Mouse (Mus musculus) lung, embryonic 14.5 days (tissue): ENCODE measurements around the gene Fgfr1op. TPM values are rescaled to one million over a fixed set of nuclear protein-coding genes. Genes with fewer than 3 reads are reported as not detected.

ENCODE experiments used
- ATAC-seq: fragments of 200-750 bp; cut with Nextera tagmentation; 2 replicates; pipeline ENCODE4 v1.8.0; 2017; ENCODE audit warnings: mild to moderate bottlenecking, moderate TSS enrichment, moderate library complexity; ENCODE audit not compliant: insufficient read depth
- DNase-seq: peaks from one replicate; pipeline ENCODE4 v3.0.0-alpha.2; 2015
- H3K27ac ChIP-seq: fragments of 300-500 bp; sonication (generic); 2 replicates; pipeline ENCODE4 v1.5.1; 2014; ENCODE audit warnings: low read depth, mild to moderate bottlenecking, moderate library complexity
- H3K27me3 ChIP-seq: fragments of 300-500 bp; sonication (generic); 2 replicates; pipeline ENCODE4 v1.6.1; 2014; ENCODE audit warnings: low read length, control low read depth; ENCODE audit not compliant: insufficient read depth
- H3K36me3 ChIP-seq: fragments of 300-500 bp; sonication (generic); 2 replicates; pipeline ENCODE4 v1.6.1; 2014; ENCODE audit warnings: control low read depth; ENCODE audit not compliant: insufficient read depth
- H3K4me1 ChIP-seq: fragments of 300-500 bp; sonication (generic); 2 replicates; pipeline ENCODE4 v1.6.1; 2014; ENCODE audit warnings: antibody characterized with exemption, control low read depth; ENCODE audit not compliant: insufficient read depth
- H3K4me2 ChIP-seq: fragments of 300-500 bp; sonication (generic); 2 replicates; pipeline ENCODE4 v1.6.1; 2014; ENCODE audit warnings: mild to moderate bottlenecking
- H3K4me3 ChIP-seq: fragments of 300-500 bp; sonication (generic); 2 replicates; pipeline ENCODE4 v1.5.1; 2014; ENCODE audit warnings: low read depth, low read length
- H3K9ac ChIP-seq: fragments of 300-500 bp; sonication (generic); 2 replicates; pipeline ENCODE4 v1.6.1; 2014
- H3K9me3 ChIP-seq: fragments of 300-500 bp; sonication (generic); 2 replicates; pipeline ENCODE4 v1.6.1; 2016; ENCODE audit warnings: low read depth, low read length, control low read depth
- CTCF ChIP-seq: IDR thresholded peaks from 2 replicates; pipeline ENCODE4 v1.5.1; 2016; ENCODE audit warnings: antibody characterized with exemption, low read depth
- WGBS: fragments of 180-500 bp; shearing (Covaris S2); extraction: QIAGEN DNeasy Blood & Tissue Kit; methylation state at CpG from one replicate; pipeline ENCODE4 v1.1.7; 2014; 5-methylcytosine and 5-hydroxymethylcytosine counted together
- polyA plus RNA-seq: library from polyadenylated mRNA; unstranded; fragments of >200 nt; fragmentation: Nextera tagmentation; extraction: Ambion mirVana; gene quantifications from 2 replicates; pipeline ENCODE4 v1.2.1, GENCODE M21; 2014

The Fgfr1op gene
- polyA plus RNA-seq, 1 experiment from 2014 or later, result 40.7 TPM

DNA sequence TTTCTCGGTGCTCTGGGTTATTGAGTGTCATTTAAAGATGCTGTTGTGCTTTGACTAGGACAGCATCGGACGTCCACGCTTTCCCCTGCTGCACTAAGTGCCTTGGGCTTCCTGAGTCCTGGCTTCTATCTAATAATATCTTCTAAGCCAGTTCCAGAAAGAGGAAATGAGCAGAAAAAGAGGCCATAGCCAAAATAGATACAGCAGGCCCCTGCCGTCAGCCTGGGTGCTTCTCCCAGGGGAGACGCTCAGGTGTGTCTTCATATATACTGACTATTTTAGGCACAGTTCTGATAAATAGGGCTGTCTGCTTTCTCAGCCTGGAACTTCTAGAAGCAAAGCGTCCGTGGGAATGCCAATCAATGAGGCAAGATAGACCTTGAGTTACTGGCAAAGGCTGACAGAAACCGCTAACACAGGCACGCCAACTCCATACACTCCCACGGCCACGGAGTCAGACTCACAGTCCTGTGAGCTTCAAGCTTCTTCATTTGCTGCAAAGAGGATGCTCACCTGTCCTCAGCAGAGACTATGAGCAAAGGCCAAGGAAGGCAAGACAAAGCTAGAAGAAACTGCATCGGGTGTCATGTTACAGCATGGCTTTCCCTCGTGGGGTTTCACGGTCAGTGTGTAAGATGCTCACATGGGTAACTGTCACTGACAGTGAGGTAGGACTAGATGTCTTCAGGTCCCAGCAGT lies 72.9 kb downstream of the Fgfr1op start:
- no peaks in the 10 kb centered on the region; the same call in 1 of the 2 replicates for H3K4me1 ChIP-seq
- H3K9me3 ChIP-seq, result no peaks in the 10 kb centered on the region
- H3K36me3 ChIP-seq, result no peaks in the 10 kb centered on the region
- no peak overlapping the region for H3K27ac ChIP-seq
- no peak overlapping the region for H3K4me2 ChIP-seq
- no peaks in the 10 kb centered on the region for H3K27me3 ChIP-seq
- no peak overlapping the region for H3K4me3 ChIP-seq
- TF ChIP-seq CTCF, result no peak
- 67% methylated on average over 15 of the region's 15 CpGs for WGBS
- H3K9ac ChIP-seq, result no peak overlapping the region
- DNase-seq (no peak), ATAC-seq (no peak)

DNA sequence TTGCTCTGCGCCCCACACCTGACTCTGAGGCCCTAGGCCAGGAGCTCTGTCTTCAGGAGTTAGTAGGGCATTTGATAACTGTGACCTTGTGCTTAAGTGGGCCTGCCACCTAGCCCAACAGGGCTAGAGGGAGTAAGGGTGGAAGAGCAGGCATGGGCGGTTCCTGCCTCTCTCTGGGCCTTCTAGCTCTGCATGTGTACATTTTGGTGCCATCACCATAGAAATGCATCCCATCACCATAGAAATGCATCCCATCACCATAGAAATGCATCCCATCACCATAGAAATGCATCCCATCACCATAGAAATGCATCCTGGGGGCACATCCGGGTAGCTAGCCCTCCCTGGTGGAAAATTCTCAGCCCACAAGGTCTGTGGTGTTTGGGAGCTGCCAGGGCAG lies 74.3 kb downstream of the Fgfr1op start:
- Histone ChIP-seq H3K9me3 (no peaks in the 10 kb centered on the region), H3K27me3 (no peaks in the 10 kb centered on the region), H3K9ac (no peak overlapping the region), H3K36me3 (no peaks in the 10 kb centered on the region), H3K4me2 (no peak overlapping the region), H3K4me3 (no peak overlapping the region), H3K4me1 (no peaks in the 10 kb centered on the region; the same call in 1 of the 2 replicates), H3K27ac (no peak overlapping the region)
- WGBS, result 72% methylated on average over 3 of the region's 3 CpGs
- TF ChIP-seq CTCF, result no peak
- DNase-seq (no peak), ATAC-seq (no peak)

GRCm38 (mm10) chr17:8240517-8240916 lies 75.2 kb downstream of the Fgfr1op start:
- Histone ChIP-seq H3K27me3 (no peaks in the 10 kb centered on the region), H3K4me3 (no peak overlapping the region), H3K4me1 (no peaks in the 10 kb centered on the region; the same call in 1 of the 2 replicates), H3K9me3 (no peaks in the 10 kb centered on the region), H3K4me2 (no peak overlapping the region), H3K27ac (no peak overlapping the region), H3K36me3 (no peaks in the 10 kb centered on the region), H3K9ac (no peak overlapping the region)
- DNase-seq, result no peak
- WGBS, result 61% methylated on average over 4 of the region's 4 CpGs
- ATAC-seq, result no peak
- TF ChIP-seq CTCF, result no peak

DNA sequence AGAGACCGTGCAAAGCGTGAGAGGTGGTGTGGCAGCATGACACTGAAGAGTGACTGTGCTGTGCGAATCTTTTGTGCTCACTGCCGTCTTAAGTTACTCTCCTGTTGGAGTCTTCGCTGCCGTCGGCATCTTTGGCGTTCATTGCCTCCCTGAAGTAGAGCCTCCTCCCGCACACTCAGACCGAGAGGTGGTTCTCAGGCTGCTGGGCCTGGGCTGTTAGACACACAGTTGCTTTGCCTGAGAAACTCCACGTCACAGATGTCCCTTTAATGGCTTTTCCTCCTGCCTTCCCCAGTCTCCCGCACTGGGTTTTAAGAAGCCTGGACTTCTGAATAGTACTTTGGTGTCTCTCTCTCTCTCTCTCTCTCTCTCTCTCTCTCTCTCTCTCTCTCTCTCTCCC lies 76.3 kb downstream of the Fgfr1op start:
- no peak for DNase-seq
- Histone ChIP-seq H3K4me2 (no peak overlapping the region), H3K4me3 (no peak overlapping the region), H3K9me3 (no peaks in the 10 kb centered on the region), H3K27ac (no peak overlapping the region), H3K27me3 (no peaks in the 10 kb centered on the region), H3K9ac (no peak overlapping the region), H3K36me3 (no peaks in the 10 kb centered on the region), H3K4me1 (no peaks in the 10 kb centered on the region; the same call in 1 of the 2 replicates)
- no peak for TF ChIP-seq CTCF
- 72% methylated on average over 12 of the region's 12 CpGs for WGBS
- no peak for ATAC-seq

- Histone ChIP-seq H3K27me3 (no peaks in the 10 kb centered on the region), H3K9ac (no peak overlapping the region), H3K4me3 (no peak overlapping the region), H3K27ac (no peak overlapping the region), H3K9me3 (no peaks in the 10 kb centered on the region), H3K4me2 (no peak overlapping the region), H3K36me3 (no peaks in the 10 kb centered on the region), H3K4me1 (no peaks in the 10 kb centered on the region; the same call in 1 of the 2 replicates)
- DNase-seq (no peak), ATAC-seq (no peak)
- WGBS, result 84% methylated on average over 11 of the region's 11 CpGs
- TF ChIP-seq CTCF, result no peak
Measured at GRCm38 (mm10) chr17:8242186-8242585, 76.9 kb downstream of the Fgfr1op start.

- Histone ChIP-seq H3K27me3 (no peaks in the 10 kb centered on the region), H3K4me1 (no peaks in the 10 kb centered on the region; the same call in 1 of the 2 replicates), H3K9ac (no peak overlapping the region), H3K9me3 (no peaks in the 10 kb centered on the region), H3K4me2 (no peak overlapping the region), H3K27ac (no peak overlapping the region), H3K4me3 (no peak overlapping the region), H3K36me3 (no peaks in the 10 kb centered on the region)
- WGBS, result 53% methylated on average over 2 of the region's 2 CpGs
- ATAC-seq (no peak), DNase-seq (no peak)
- TF ChIP-seq CTCF, result no peak
Measured at GRCm38 (mm10) chr17:8244124-8244523, 78.8 kb downstream of the Fgfr1op start.

DNA sequence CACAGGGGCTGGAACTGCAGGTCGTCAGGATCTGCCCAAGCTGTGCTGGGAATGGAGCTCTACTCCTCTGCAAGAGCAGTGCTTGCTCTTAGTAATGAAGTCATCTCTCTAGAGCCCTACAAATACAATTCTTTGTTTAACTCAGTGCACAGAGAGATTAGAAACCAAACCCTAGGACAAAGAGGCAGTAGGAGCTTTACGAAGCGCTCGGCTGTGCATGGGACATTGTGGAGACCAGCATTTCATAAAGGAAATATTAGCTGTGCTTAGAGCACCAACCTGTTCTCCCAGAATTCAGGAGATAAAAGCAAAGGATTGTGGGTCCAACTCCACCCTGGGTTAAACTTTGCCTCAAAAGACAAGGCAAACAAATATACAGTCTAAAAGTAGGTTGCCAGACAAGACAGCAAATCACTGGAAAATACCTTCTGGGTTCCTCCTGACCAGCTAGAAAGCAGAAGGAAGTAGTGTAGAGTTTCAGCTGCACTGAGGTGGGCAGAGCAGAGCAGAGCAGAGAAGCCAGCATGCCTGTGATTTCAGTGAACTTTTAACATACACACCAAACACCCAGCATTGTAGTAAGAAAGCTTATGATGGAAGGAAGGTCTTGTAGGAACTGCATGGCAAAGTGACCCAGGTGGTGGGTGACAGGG lies 80.9 kb downstream of the Fgfr1op start:
- no peaks in the 10 kb centered on the region for H3K4me1 ChIP-seq
- no peak for ATAC-seq
- H3K4me2 ChIP-seq, result no peak overlapping the region
- WGBS, result 59% methylated on average over 4 of the region's 4 CpGs
- no peak overlapping the region for H3K9ac ChIP-seq
- H3K27ac ChIP-seq, result peak overlapping the region; percentile 36; the same call in 1 of the 2 replicates
- no peak overlapping the region for H3K4me3 ChIP-seq
- H3K36me3 ChIP-seq, result no peaks in the 10 kb centered on the region
- no peaks in the 10 kb centered on the region for H3K27me3 ChIP-seq
- no peak for TF ChIP-seq CTCF
- no peak for DNase-seq
- no peaks in the 10 kb centered on the region for H3K9me3 ChIP-seq

Other genes with a start within 250 kb of the Fgfr1op start
- 0.68 and 0.92 TPM in 2 replicates for gene Tagap, start 239.5 kb upstream of the Fgfr1op start, polyA plus RNA-seq
- 48.2 and 51.2 TPM in 2 replicates for gene Rsph3a, start 219.9 kb upstream of the Fgfr1op start, polyA plus RNA-seq
- gene Gm49673, start 17.7 kb upstream of the Fgfr1op start, polyA plus RNA-seq, result not detected in 2 replicates
- gene Rnaset2a, start 17.4 kb upstream of the Fgfr1op start, polyA plus RNA-seq, result 28.4 and 32.2 TPM in 2 replicates
- gene Ccr6, start 70.5 kb downstream of the Fgfr1op start, polyA plus RNA-seq, result not detected in 2 replicates
- gene Mpc1, start 117.4 kb downstream of the Fgfr1op start, polyA plus RNA-seq, result 154 and 160 TPM in 2 replicates
- 61.0 and 67.4 TPM in 2 replicates for gene Sft2d1, start 145.6 kb downstream of the Fgfr1op start, polyA plus RNA-seq
- gene Prr18, start 172.0 kb downstream of the Fgfr1op start, polyA plus RNA-seq, result 2.1 and 2.3 TPM in 2 replicates
- gene T2, start 190.5 kb downstream of the Fgfr1op start, polyA plus RNA-seq, result 0.20 and 0.35 TPM in 2 replicates